Mouse (Mus musculus) right cerebral cortex, postnatal 4 days (tissue): Measurements from ENCODE around the gene Ramp2.
A peak's percentile ranks its signal among the peaks of the same experiment; 100 is the strongest.

Experiments
- DNase-seq: peaks from one replicate; pipeline ENCODE4 v3.0.0-alpha.2; 2022

The Ramp2 gene

DNA sequence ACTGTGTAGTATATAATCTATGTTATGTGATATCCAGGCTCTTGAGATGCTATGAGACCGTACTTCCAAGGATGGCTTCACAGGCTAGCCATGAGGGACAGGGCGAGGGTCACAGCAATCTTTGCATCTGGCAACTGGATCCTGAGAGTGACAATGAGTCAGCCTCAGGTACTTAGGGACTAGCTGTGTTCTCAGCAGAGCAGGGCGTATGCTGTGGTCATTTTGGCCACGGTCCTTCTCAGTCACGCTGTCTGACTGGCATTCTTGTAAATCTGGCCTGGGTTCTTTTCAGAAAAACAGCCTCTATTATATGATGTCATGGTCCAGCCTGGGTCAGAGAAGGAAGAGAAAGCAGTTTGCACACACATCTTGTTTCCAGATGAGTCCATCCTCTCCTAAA is 9.0 kb upstream of the Ramp2 start:
- DNase-seq = no peak

DNA sequence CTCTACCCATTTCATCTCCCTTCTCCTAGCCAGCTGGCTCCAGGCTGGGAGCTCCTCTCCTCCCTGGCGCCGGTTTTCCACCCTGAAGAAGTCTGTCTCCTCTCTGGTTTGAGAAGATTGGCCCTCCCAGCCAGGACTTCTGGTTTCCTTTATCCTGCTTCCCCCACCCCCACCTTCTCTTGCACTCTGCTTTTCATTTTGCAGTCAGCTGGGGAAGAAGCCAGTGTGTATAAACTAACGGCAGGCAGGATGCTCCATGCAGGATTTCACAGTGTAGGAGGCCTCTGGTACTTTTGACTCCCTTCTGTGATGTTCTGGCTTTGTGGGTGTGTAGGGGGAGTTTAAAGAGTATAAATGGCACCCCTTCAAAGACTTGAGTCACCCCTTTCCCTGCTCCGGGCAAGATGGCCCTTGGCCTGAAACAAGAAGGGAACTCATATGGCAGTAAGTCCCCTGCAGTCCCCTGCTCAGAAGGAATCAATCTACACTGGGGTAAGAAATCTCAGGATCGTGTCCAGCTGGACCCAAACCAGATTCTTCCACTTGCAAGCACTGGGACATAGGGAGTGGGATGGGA is 7.7 kb upstream of the Ramp2 start:
- DNase-seq = peak; percentile 32

GRCm38 (mm10) chr11:101245071-101245470 is 757 bp upstream of the Ramp2 start:
- no peak for DNase-seq

DNA sequence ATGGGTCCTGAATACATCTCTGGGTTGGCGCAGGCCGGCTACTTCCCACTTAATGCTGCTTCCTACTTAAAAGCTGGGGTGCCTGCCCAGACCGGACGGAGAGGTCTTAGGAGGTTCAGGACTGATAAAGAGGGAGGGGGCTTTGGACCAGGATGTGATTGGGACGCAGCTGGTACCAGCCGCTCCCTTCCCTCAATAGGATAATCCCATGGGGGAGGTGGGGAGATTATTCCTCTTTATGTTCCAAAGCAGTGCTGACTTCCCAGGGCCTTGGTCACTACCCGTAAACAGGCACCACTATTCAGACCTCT is 829 bp downstream of the Ramp2 start:
- no peak for DNase-seq

- DNase-seq = no peak
These were observed 1.7 kb downstream of the Ramp2 start for GRCm38 (mm10) chr11:101247521-101248030.

DNA sequence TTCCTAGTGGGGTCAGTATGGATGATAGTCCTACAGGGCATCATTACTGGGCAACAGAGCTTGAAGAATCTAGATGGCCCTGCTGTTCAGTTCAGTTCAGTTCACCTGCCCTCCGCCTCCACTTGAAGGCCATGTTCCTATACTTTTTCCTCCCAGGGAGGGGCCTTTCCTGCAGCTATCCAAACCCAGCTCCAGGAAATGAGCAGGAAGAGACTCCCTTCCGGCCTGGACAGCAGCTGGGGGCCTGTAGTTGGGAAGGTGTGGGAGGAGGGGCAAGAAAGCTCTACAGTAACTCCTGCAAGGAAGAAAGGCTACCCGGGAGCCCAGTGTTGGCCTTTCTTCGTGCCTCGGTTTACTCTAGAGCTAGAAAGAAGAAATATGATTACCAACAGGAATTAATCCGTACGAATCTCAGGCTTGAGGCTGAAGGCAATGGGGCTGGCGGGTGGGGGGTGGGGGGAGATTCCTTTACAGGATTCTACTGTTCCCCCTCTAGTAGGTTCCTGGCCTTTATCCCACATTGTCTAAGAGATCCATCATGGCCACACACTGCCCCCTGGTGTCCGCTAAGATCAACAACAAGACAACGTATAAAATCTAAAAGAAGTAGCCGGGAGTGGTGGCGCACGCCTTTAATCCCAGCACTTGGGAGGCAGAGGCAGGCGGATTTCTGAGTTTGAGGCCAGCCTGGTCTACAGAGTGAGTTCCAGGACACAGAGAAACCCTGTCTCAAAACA is 2.6 kb downstream of the Ramp2 start:
- peak; percentile 57 for DNase-seq

- no peak for DNase-seq
These were observed 5.2 kb downstream of the Ramp2 start for GRCm38 (mm10) chr11:101251031-101251430.

DNA sequence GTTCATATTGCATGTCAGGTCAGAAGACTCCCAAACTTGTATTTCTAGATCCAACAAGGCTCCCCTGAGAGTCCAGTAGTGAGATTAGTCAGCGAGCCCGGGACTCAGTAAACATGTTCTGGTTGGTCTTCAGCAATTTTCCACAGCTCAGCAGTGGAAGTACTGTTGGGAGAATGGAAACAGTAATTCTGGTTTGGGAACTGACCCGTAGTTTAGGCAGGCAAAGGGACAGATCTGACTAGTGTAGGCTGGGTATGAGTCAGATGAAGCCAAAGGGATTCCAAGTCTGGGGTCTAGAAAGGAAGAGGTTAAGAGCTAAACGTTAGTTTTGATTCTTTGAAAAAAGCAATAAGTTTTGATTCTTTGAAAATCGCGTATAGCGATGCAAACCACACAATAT is 7.1 kb downstream of the Ramp2 start:
- DNase-seq = no peak

DNA sequence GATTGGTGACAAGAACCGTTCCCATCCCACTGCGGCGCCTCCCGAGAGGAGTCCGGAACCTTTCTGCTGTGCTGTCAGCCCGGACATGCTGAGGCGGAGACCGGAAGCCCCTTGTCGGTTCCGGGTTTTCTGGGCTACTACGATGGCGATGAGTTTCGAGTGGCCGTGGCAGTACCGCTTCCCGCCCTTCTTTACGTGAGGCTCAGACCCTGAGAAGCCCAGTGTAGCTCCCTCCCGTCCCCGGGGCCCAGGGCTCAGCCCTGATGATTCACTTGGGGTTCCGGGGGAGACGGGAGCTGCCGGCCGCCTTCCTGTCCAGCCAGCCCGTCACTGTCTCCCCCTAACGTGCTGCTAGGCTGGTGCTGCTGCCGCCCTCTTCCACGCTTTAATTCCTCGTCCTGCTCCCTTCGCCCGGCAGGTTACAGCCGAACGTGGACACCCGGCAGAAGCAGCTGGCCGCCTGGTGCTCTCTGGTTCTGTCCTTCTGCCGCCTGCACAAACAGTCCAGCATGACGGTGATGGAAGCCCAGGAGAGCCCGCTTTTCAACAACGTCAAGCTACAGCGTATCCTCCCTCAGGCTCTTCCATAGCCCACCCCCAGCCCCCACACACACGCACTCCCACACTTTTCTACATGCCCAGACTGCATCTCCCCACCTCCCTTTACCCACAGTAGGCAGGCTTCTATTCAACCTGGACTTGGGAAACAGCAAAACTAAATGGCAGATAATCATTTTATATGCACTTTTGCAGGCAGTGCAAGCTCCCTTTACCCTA is 8.0 kb downstream of the Ramp2 start, which contains the start of gene Vps25:
Vps25 (plus strand) TSS at position 95 of the 777 bp plus-strand sequence.
- peak; percentile 80 for DNase-seq

DNA sequence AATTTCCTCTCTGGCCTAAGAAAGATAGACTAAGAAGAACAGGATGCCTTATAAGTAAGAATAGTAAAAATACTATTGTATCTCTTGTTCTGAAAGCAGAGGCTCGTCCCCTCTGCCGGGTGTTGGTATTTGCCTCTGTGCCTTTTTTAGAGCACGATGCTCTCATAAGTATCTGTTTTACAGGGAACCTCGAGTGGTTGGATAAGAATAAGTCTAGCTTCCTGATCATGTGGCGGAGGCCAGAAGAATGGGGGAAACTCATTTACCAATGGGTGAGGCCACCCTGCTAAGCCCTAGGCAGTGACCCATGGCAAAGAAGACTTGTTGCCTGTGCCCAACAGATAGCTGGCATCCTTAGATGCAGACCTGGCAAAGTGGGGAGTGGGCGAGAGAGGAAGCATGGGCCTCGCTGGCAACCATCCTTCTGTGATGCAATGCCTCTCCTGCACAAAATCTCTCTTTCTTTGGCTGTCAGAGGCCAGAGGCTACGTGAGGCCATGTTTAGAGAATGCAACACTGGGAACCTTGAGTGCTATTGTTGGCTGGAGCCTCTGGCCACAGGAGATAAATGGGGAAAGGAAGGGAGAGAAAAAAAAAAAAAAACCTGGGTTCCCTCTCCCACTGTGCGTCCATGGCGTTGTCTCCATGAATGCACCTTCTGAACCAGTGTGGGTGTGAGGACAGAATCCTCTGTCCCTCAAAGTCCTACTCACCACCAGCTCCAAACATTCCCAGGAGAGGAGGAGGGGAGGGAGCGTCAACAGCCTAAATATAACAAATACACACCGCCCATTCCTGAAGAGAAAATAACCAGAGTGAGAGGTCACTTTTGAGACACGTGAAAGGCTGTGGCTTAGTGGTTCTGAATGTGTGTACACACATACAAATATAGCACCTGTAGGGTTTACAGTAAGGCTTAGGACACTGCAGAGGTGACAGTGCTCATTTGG is 10.3 kb downstream of the Ramp2 start:
- DNase-seq = no peak

GRCm38 (mm10) chr11:101259261-101259712 is 13.5 kb downstream of the Ramp2 start:
- no peak for DNase-seq

GRCm38 (mm10) chr11:101259948-101260825 is 14.4 kb downstream of the Ramp2 start, which contains the start of gene Wnk4:
Gene Wnk4 (plus strand): TSS chr11:101260567.
- DNase-seq = peak; percentile 49

DNA sequence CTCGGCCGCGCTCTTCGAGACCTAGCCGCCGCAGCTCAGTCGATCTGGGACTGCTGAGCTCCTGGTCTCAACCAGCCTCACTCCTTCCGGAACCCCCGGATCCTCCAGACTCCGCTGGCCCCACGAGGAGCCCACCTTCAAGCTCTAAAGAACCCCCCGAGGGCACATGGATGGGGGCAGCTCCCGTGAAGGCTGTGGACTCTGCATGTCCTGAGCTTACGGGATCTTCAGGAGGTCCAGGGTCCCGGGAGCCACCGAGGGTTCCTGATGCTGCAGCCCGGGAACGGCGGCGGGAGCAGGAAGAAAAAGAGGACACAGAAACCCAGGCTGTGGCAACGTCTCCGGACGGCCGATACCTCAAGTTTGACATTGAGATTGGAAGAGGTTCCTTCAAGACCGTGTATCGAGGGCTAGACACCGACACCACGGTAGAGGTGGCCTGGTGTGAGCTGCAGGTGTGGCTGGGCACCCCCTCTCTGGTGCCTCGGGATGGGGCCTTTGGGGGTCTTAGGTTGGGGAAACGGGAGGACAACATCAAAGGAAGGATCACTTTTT is 15.1 kb downstream of the Ramp2 start:
- DNase-seq = no peak

- no peak for DNase-seq
These were observed 16.6 kb downstream of the Ramp2 start for GRCm38 (mm10) chr11:101262272-101262967.

GRCm38 (mm10) chr11:101263138-101263988 is 17.5 kb downstream of the Ramp2 start:
- no peak for DNase-seq

DNA sequence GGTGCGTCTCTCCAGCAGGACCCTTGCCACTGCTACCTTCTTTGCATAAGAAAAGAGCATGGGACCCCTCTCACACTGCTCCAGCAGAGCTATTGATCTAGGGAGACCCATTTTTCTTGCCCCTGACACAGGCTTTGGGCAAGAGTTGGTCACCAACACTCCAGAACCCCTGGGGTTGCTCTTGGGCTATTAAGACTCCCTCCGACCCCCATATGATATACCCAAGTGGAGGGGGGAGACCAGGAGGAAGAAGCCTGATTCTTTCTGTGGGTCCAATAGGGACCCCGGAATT is 18.1 kb downstream of the Ramp2 start:
- DNase-seq = no peak

- no peak for DNase-seq
These were observed 19.2 kb downstream of the Ramp2 start for GRCm38 (mm10) chr11:101264954-101265471.

DNA sequence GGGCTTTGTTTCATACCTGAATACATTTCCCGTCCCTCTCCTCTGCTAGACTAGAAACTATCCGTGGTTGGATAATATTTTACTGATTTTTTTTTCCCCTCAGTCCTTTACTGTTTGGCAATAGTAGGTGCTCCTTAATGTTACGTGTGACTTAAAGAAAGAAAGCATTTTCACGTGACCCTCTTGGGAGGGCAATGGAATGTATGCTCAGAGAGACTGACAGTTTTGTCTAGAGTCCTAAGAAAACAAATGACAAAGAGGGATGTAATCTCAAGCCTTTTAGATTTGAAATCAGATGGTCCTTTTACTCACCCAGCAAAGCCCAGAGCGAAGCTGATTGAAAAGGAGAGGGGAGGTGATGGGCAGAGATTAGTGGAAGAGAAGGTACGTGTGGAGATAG is 20.1 kb downstream of the Ramp2 start:
- DNase-seq = no peak

DNA sequence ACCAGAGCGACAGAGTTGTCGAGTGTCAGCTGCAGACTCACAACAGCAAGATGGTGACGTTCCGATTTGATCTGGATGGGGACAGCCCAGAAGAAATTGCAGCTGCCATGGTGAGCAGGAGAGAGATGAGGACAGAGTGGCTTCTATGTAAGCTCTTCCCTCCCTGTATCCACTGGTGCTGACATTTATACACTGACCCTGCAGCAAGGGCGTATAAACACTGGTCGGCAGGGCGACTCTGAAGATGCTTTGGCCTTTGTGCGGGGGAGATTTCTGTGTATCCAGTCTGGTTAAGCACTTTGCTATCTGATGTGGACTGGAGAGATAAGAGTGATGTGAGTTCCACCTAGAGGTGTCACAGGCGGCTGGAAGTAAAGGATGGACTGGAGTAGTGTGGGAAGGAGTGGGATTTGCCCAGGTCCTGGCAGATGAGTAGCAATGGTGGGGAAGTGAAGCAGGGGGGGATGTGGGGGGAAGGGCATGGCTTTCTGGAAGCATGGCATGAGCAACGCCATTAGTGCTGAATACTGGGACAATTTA is 23.8 kb downstream of the Ramp2 start:
- no peak for DNase-seq
